Comparison of ENCODE assay signal across 9 mouse cellular contexts in the genomic region with DNA sequence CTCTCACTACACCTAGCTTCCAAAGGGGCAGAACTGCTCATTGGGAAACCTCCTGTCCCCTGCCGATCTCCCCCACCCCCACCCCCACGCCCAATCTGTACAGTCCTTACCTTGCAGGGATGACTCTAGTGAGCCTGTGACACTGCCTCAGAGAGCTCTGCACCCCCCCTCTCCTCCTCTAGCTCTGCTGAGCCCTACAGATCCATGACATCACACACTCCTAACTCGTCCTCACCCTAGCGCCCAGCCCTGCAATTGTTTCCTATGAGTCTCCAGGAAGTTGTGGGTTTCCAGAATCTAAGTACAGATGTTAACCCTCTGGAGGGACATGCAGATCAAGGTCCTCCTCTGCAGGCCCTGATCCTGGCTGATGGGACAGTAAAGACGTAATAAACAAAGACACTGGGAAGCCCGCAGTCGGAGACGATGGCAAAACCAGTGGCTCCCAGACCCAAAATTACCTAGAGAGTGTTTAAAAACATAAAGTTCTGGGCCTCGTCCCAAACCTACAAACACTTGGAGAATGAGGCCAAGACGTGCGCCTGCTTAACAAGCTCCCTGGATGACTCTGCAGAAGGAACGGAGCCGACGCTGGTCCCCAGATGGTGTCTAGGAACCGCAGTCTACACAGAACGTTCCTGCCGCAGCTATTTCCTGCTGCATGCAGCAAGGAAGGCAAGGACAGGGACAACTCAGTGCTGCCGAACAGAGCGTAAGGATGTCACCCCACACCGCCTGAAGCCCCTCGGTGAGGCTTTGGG.
DNase-seq lines count a peak whose midpoint lies in the region; ATAC-seq lines count a peak whose summit lies in the region.
"Had no signal": no experiment of that assay in that cellular context is flagged by ENCODE, and none has a peak within 500 bp of the region (broad histone marks: within the 10 kb centered on the region; RNA-seq: fewer than 3 reads in every experiment).

No protein-coding gene starts in this region.

- H3K4me1 ChIP-seq in neural tube, embryonic 11.5 days (ENCODE audit: control insufficient read depth, insufficient read depth, low read length): no peaks in the 10 kb centered on the region

- no peak overlapping the region for H3K27ac ChIP-seq in neural tube, embryonic 11.5 days (ENCODE audit: low read depth, low read length)

- H3K9ac ChIP-seq in neural tube, embryonic 11.5 days (ENCODE audit: low read length): no peak overlapping the region

- no peaks in the 10 kb centered on the region for H3K9me3 ChIP-seq in neural tube, embryonic 11.5 days (ENCODE audit: control insufficient read depth, low read length)

- 82% methylated on average over 21 of the region's 21 CpGs for WGBS in neural tube, embryonic 11.5 days

- ATAC-seq in neural tube, embryonic 11.5 days (ENCODE audit: insufficient read depth, low FRiP score, low TSS enrichment): 0 out of 2 replicates have a peak, but pooled peaks have one; percentile 50
- ATAC-seq in hematopoietic stem cell, adult 5-6 weeks (replicated peaks in 1 of 2; ENCODE audit: insufficient read depth in 1 of 2, low FRiP score in 2 of 2, low TSS enrichment in 1 of 2, low read depth in 1 of 2, poor library complexity in 2 of 2, severe bottlenecking in 2 of 2): peak; percentile 83 to 92

- peak; percentile 40 for DNase-seq in cerebellum, adult 11-12 months
- no peak for DNase-seq in cerebellum, adult 9-10 months
- DNase-seq in neural tube, embryonic 11.5 days (ENCODE audit: low spot score): no peak
- no peak for DNase-seq in neural tube, embryonic 10.5 days (ENCODE audit: extremely low spot score, low spot score)
- peak; percentile 31 to 34 for DNase-seq in lung, postnatal 4 days
- DNase-seq in thymus, postnatal 25 days: no peak
- DNase-seq in spleen, postnatal 36 days (ENCODE audit: low spot score in 2 of 2): no peak

- no peak overlapping the region for H3K4me3 ChIP-seq in neural tube, embryonic 11.5 days (ENCODE audit: low read depth, low read length)
- H3K4me3 ChIP-seq: erythroblast, embryonic 14.5 days had no signal

- no peaks in the 10 kb centered on the region for H3K36me3 ChIP-seq in neural tube, embryonic 11.5 days (ENCODE audit: control insufficient read depth, insufficient read depth, low read length)

- H3K4me2 ChIP-seq in neural tube, embryonic 11.5 days (ENCODE audit: low read depth): no peak overlapping the region

- no peaks in the 10 kb centered on the region for H3K27me3 ChIP-seq in neural tube, embryonic 11.5 days (ENCODE audit: control insufficient read depth, insufficient read depth, low read length)

Comparison
In these comparisons a context has a peak if more than half of its experiments do, and no peak if none do; other contexts are left out.
1. DNase-seq: peak in cerebellum, adult 11-12 months (single experiment) and lung, postnatal 4 days (2 of 2); none in cerebellum, adult 9-10 months (single experiment), neural tube, embryonic 11.5 days (single experiment), neural tube, embryonic 10.5 days (single experiment), thymus, postnatal 25 days (single experiment) and spleen, postnatal 36 days (0 of 2).